Mouse (Mus musculus): ENCODE measurements around the gene Kcnj2. TPM values are rescaled to one million over a fixed set of nuclear protein-coding genes. Genes with fewer than 3 reads are reported as not detected.

The Kcnj2 gene
- polyA plus RNA-seq, 1 experiment: 2.0 TPM

- no peak overlapping the region for H3K4me3 ChIP-seq
- no peak for TF ChIP-seq TCF3 (IDR thresholded peaks at IDR 0.05; ENCODE audit: insufficient read length, low read depth)
- TF ChIP-seq REST (IDR thresholded peaks at IDR 0.05; ENCODE audit: insufficient read depth, insufficient read length): no peak
- no peak for TF ChIP-seq CEBPB (IDR thresholded peaks at IDR 0.05; ENCODE audit: insufficient read depth, poor library complexity, severe bottlenecking)
- no peak for TF ChIP-seq MYOG (IDR thresholded peaks at IDR 0.05; ENCODE audit: control insufficient read depth in 1 of 3, insufficient read depth in 1 of 3, insufficient read length in 2 of 3, low read depth in 2 of 3)
- no peak for TF ChIP-seq E2F4 (IDR thresholded peaks at IDR 0.05; ENCODE audit: insufficient read depth)
- TF ChIP-seq MYOD1 (IDR thresholded peaks at IDR 0.05; ENCODE audit: control insufficient read depth in 1 of 3, insufficient read length in 2 of 3, low read depth in 2 of 3): no peak
- TF ChIP-seq POLR2A (IDR thresholded peaks at IDR 0.05; ENCODE audit: insufficient read length, low read depth): no peak
- no peak for TF ChIP-seq SRF (IDR thresholded peaks at IDR 0.05; ENCODE audit: control insufficient read depth, insufficient read length, low read depth)
- no peak for TF ChIP-seq TCF12 (IDR thresholded peaks at IDR 0.05; ENCODE audit: insufficient read depth, poor library complexity, severe bottlenecking)
- TF ChIP-seq USF1 (IDR thresholded peaks at IDR 0.05; ENCODE audit: low read depth): no peak
- TF ChIP-seq MAX (IDR thresholded peaks at IDR 0.05; ENCODE audit: low read depth): no peak
- H3K79me2 ChIP-seq (ENCODE audit: control insufficient read depth, insufficient read depth): no peaks in the 10 kb centered on the region
- H3K27me3 ChIP-seq (ENCODE audit: control insufficient read depth, insufficient read depth, insufficient read length): no peaks in the 10 kb centered on the region
- H3K36me3 ChIP-seq (ENCODE audit: control insufficient read depth, insufficient read depth): no peaks in the 10 kb centered on the region
- no peak overlapping the region for H3K4me2 ChIP-seq (ENCODE audit: low read depth)
- H3ac ChIP-seq (ENCODE audit: control insufficient read depth, insufficient read length): no peak overlapping the region
Measured at GRCm38 (mm10) chr11:111042175-111042574, 23.8 kb upstream of the Kcnj2 start.

- Histone ChIP-seq H3K36me3 (ENCODE audit: control insufficient read depth, insufficient read depth) (no peaks in the 10 kb centered on the region), H3K4me2 (ENCODE audit: low read depth) (no peak overlapping the region), H3K4me3 (no peak overlapping the region), H3K27me3 (ENCODE audit: control insufficient read depth, insufficient read depth, insufficient read length) (no peaks in the 10 kb centered on the region), H3ac (ENCODE audit: control insufficient read depth, insufficient read length) (no peak overlapping the region), H3K79me2 (ENCODE audit: control insufficient read depth, insufficient read depth) (no peaks in the 10 kb centered on the region)
- TF ChIP-seq MAX (IDR thresholded peaks at IDR 0.05; ENCODE audit: low read depth) (no peak), POLR2AphosphoS2 (IDR thresholded peaks at IDR 0.05; ENCODE audit: insufficient read length, low read depth) (no peak), MYOG (IDR thresholded peaks at IDR 0.05; ENCODE audit: control insufficient read depth in 1 of 3, insufficient read depth in 1 of 3, insufficient read length in 2 of 3, low read depth in 2 of 3) (no peak), E2F4 (IDR thresholded peaks at IDR 0.05; ENCODE audit: insufficient read depth) (no peak), TCF3 (IDR thresholded peaks at IDR 0.05; ENCODE audit: insufficient read length, low read depth) (no peak), TCF12 (IDR thresholded peaks at IDR 0.05; ENCODE audit: insufficient read depth, poor library complexity, severe bottlenecking) (no peak), MYOD1 (IDR thresholded peaks at IDR 0.05; ENCODE audit: control insufficient read depth in 1 of 3, insufficient read length in 2 of 3, low read depth in 2 of 3) (no peak), REST (IDR thresholded peaks at IDR 0.05; ENCODE audit: insufficient read depth, insufficient read length) (no peak), SRF (IDR thresholded peaks at IDR 0.05; ENCODE audit: control insufficient read depth, insufficient read length, low read depth) (no peak), POLR2A (IDR thresholded peaks at IDR 0.05; ENCODE audit: insufficient read length, low read depth) (no peak), USF1 (IDR thresholded peaks at IDR 0.05; ENCODE audit: low read depth) (no peak)
Measured at GRCm38 (mm10) chr11:111043298-111043697, 22.7 kb upstream of the Kcnj2 start.

- H3ac ChIP-seq (ENCODE audit: control insufficient read depth, insufficient read length): no peak overlapping the region
- TF ChIP-seq MYOG (IDR thresholded peaks at IDR 0.05; ENCODE audit: control insufficient read depth in 1 of 3, insufficient read depth in 1 of 3, insufficient read length in 2 of 3, low read depth in 2 of 3): no peak
- 0 out of 2 replicates have a peak, but pooled peaks have one; percentile 13 for TF ChIP-seq CEBPB (IDR thresholded peaks at IDR 0.05; ENCODE audit: insufficient read depth, poor library complexity, severe bottlenecking)
- TF ChIP-seq USF1 (IDR thresholded peaks at IDR 0.05; ENCODE audit: low read depth): no peak
- TF ChIP-seq REST (IDR thresholded peaks at IDR 0.05; ENCODE audit: insufficient read depth, insufficient read length): no peak
- no peak for TF ChIP-seq POLR2A (IDR thresholded peaks at IDR 0.05; ENCODE audit: insufficient read length, low read depth)
- H3K79me2 ChIP-seq (ENCODE audit: control insufficient read depth, insufficient read depth): no peaks in the 10 kb centered on the region
- H3K4me2 ChIP-seq (ENCODE audit: low read depth): no peak overlapping the region
- no peaks in the 10 kb centered on the region for H3K36me3 ChIP-seq (ENCODE audit: control insufficient read depth, insufficient read depth)
- no peaks in the 10 kb centered on the region for H3K27me3 ChIP-seq (ENCODE audit: control insufficient read depth, insufficient read depth, insufficient read length)
- H3K4me3 ChIP-seq: no peak overlapping the region
Measured at GRCm38 (mm10) chr11:111054252-111054651, 11.7 kb upstream of the Kcnj2 start.

- peak overlapping the region; percentile 49 for H3K4me2 ChIP-seq (ENCODE audit: low read depth)
- H3ac ChIP-seq (ENCODE audit: control insufficient read depth, insufficient read length): no peak overlapping the region
- H3K79me2 ChIP-seq (ENCODE audit: control insufficient read depth, insufficient read depth): no peaks in the 10 kb centered on the region
- H3K4me3 ChIP-seq: no peak overlapping the region
- no peak for TF ChIP-seq USF1 (IDR thresholded peaks at IDR 0.05; ENCODE audit: low read depth)
- peak; percentile 98 for TF ChIP-seq CEBPB (IDR thresholded peaks at IDR 0.05; ENCODE audit: insufficient read depth, poor library complexity, severe bottlenecking)
- no peaks in the 10 kb centered on the region for H3K27me3 ChIP-seq (ENCODE audit: control insufficient read depth, insufficient read depth, insufficient read length)
- H3K36me3 ChIP-seq (ENCODE audit: control insufficient read depth, insufficient read depth): no peaks in the 10 kb centered on the region
Measured at GRCm38 (mm10) chr11:111054854-111055822, 10.8 kb upstream of the Kcnj2 start.

DNA sequence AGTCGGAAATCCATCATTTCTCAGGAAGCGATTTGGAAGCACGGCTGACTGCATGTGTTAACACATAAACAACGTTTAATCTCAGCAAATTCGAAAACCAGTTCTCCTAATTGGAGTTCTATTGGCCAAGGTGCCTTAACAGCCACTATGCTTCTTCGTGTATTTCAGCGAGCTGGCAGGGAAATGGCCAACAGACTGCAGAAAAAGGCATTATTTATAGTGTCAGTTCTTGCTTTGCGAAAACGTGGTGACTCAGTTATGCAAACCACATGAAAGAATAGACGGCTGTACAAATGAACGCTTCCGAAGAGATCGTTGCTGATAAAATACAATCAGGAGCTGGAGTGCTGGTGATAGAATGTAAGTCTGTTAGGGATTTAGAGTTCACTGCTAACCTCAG lies 9.9 kb upstream of the Kcnj2 start:
- Histone ChIP-seq H3ac (ENCODE audit: control insufficient read depth, insufficient read length) (no peak overlapping the region), H3K79me2 (ENCODE audit: control insufficient read depth, insufficient read depth) (no peaks in the 10 kb centered on the region), H3K27me3 (ENCODE audit: control insufficient read depth, insufficient read depth, insufficient read length) (no peaks in the 10 kb centered on the region), H3K36me3 (ENCODE audit: control insufficient read depth, insufficient read depth) (no peaks in the 10 kb centered on the region), H3K4me2 (ENCODE audit: low read depth) (peak overlapping the region; percentile 49), H3K4me3 (no peak overlapping the region)
- no peak for TF ChIP-seq MAX (IDR thresholded peaks at IDR 0.05; ENCODE audit: low read depth)
- TF ChIP-seq POLR2A (IDR thresholded peaks at IDR 0.05; ENCODE audit: insufficient read length, low read depth): no peak
- 0 out of 2 replicates have a peak, but pooled peaks have one; percentile 9 for TF ChIP-seq CEBPB (IDR thresholded peaks at IDR 0.05; ENCODE audit: insufficient read depth, poor library complexity, severe bottlenecking)
- TF ChIP-seq USF1 (IDR thresholded peaks at IDR 0.05; ENCODE audit: low read depth): no peak

Data from myocyte (in vitro differentiated cells).